Mouse (Mus musculus) myocyte (in vitro differentiated cells): ENCODE measurements around the gene Nxph4.

Experiments used
- CEBPB ChIP-seq: IDR thresholded peaks from 2 replicates; pipeline ENCODE4 v1.6.1; 2011; ENCODE audit warnings: mild to moderate bottlenecking, moderate library complexity; ENCODE audit not compliant: poor library complexity, insufficient read depth, severe bottlenecking
- MAX ChIP-seq: IDR thresholded peaks from one replicate; pipeline ENCODE4 v1.6.1; 2011; ENCODE audit warnings: low read depth, mild to moderate bottlenecking, control low read depth
- MYOD1 ChIP-seq, 3 experiments: IDR thresholded peaks; one replicate each; pipeline ENCODE4 v1.6.1; 2011; ENCODE audit warnings: control low read depth in 2 of 3, low read depth in 2 of 3, mild to moderate bottlenecking in 2 of 3, moderate library complexity in 1 of 3; ENCODE audit not compliant: insufficient read length in 2 of 3, control insufficient read depth in 1 of 3
- POLR2A ChIP-seq: IDR thresholded peaks from one replicate; pipeline ENCODE4 v1.6.1; 2011; ENCODE audit warnings: low read depth, mild to moderate bottlenecking, control low read depth, moderate library complexity; ENCODE audit not compliant: insufficient read length
- POLR2AphosphoS2 ChIP-seq: IDR thresholded peaks from one replicate; pipeline ENCODE4 v1.6.1; 2011; ENCODE audit warnings: low read depth, control low read depth; ENCODE audit not compliant: insufficient read length
- TCF12 ChIP-seq: IDR thresholded peaks from one replicate; pipeline ENCODE4 v1.6.1; 2011; ENCODE audit warnings: mild to moderate bottlenecking, control low read depth; ENCODE audit not compliant: poor library complexity, insufficient read depth, severe bottlenecking
- TCF3 ChIP-seq: IDR thresholded peaks from one replicate; pipeline ENCODE4 v1.6.1; 2011; ENCODE audit warnings: low read depth, control low read depth; ENCODE audit not compliant: insufficient read length
- USF1 ChIP-seq: IDR thresholded peaks from one replicate; pipeline ENCODE4 v1.6.1; 2011; ENCODE audit warnings: low read depth, mild to moderate bottlenecking, control low read depth, moderate library complexity

DNA sequence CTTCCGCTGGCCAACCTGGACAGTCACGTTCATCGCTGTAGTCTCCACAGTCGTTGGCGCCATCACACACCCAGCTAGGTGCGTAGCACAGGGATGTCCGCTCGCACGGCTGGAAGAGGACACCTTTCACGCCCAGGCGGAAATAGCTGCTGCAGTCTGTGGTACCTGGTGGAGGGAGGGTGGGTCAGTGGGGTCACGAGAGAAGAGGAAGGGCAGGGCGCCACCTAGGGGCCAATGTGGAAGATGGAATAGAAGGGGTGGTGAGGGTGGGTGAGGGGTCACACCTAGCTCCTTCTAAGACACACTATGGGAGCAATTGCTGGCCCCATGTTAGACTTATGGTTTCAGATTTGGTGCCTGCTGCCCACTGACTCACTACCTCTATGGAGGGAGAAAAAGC lies 23.0 kb upstream of the Nxph4 start:
- TF ChIP-seq POLR2A (no peak), MYOD1 (IDR thresholded peaks at IDR 0.05; ENCODE audit: control insufficient read depth in 1 of 3, insufficient read length in 2 of 3, low read depth in 2 of 3) (no peak), MAX (no peak), TCF3 (no peak), USF1 (no peak), CEBPB (no peak), TCF12 (no peak), POLR2AphosphoS2 (peak; percentile 21)
